Mouse (Mus musculus): ENCODE measurements at regions not wholly inside any gene's neighbourhood (a gene's known extent, or its start where the extent isn't known, plus 50 kb on each side); places are given as distances from the start of the nearest gene placed in this dataset.

- Histone ChIP-seq H3K27ac (no peak overlapping the region), H3K9me3 (no peaks in the 10 kb centered on the region), H3K4me2 (no peak overlapping the region), H3K4me1 (no peaks in the 10 kb centered on the region), H3K4me3 (no peak overlapping the region), H3K36me3 (no peaks in the 10 kb centered on the region), H3K9ac (no peak overlapping the region), H3K27me3 (no peaks in the 10 kb centered on the region)
- no peak for ATAC-seq (ENCODE audit: borderline replicate concordance, extremely low read depth, low FRiP score, low TSS enrichment)
- 80% methylated on average over 4 of the region's 4 CpGs for WGBS
Measured at GRCm38 (mm10) chr1:164689311-164689710, 107.1 kb upstream of the Dpt start.

DNA sequence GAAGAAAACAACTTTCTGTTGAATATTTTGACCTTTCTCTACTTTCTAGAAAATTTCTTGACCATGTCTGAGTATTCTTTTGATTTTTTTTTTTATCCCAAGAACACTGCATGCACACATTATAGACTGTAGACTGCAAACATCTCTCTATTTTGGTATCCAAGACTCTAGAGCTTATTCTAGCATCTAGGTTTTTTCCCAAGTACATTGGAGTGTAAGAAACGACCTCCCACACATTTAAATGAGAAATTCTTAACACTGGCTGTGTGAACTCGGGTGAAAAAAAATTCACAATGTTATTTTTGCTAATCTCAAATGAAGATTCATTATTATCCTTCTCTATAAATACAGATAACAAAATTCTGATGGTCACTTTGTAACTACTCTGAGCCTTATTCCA, 112.0 kb upstream of the Dpt start:
- WGBS: 52% methylated on average over 2 of the region's 2 CpGs
- ATAC-seq (ENCODE audit: borderline replicate concordance, extremely low read depth, low FRiP score, low TSS enrichment): no peak

GRCm38 (mm10) chr1:164683788-164684187, 112.7 kb upstream of the Dpt start:
- WGBS: 86% methylated on average over 3 of the region's 3 CpGs
- Histone ChIP-seq H3K27me3 (no peaks in the 10 kb centered on the region), H3K4me2 (no peak overlapping the region), H3K27ac (no peak overlapping the region), H3K4me1 (peaks cover 4% of the 10 kb centered on the region; the same call in 1 of the 2 replicates), H3K36me3 (no peaks in the 10 kb centered on the region), H3K9ac (no peak overlapping the region), H3K9me3 (no peaks in the 10 kb centered on the region; the same call in 1 of the 2 replicates), H3K4me3 (no peak overlapping the region)
- ATAC-seq (ENCODE audit: borderline replicate concordance, extremely low read depth, low FRiP score, low TSS enrichment): no peak

More for the DNA sequence above, 112.0 kb upstream of the Dpt start:
- Histone ChIP-seq H3K9me3 (no peaks in the 10 kb centered on the region), H3K36me3 (no peaks in the 10 kb centered on the region), H3K9ac (no peak overlapping the region), H3K27me3 (no peaks in the 10 kb centered on the region), H3K4me1 (peaks cover 4% of the 10 kb centered on the region; the same call in 1 of the 2 replicates), H3K27ac (no peak overlapping the region), H3K4me2 (no peak overlapping the region), H3K4me3 (no peak overlapping the region)

GRCm38 (mm10) chr1:164682867-164683599, 113.4 kb upstream of the Dpt start:
- Histone ChIP-seq H3K36me3 (no peaks in the 10 kb centered on the region), H3K9me3 (no peaks in the 10 kb centered on the region; the same call in 1 of the 2 replicates), H3K27ac (no peak overlapping the region), H3K4me1 (peaks cover 4% of the 10 kb centered on the region; the same call in 1 of the 2 replicates), H3K4me2 (no peak overlapping the region), H3K9ac (no peak overlapping the region), H3K4me3 (no peak overlapping the region), H3K27me3 (no peaks in the 10 kb centered on the region)
- 63% methylated on average over 5 of the region's 5 CpGs for WGBS
- ATAC-seq (ENCODE audit: borderline replicate concordance, extremely low read depth, low FRiP score, low TSS enrichment): no peak

DNA sequence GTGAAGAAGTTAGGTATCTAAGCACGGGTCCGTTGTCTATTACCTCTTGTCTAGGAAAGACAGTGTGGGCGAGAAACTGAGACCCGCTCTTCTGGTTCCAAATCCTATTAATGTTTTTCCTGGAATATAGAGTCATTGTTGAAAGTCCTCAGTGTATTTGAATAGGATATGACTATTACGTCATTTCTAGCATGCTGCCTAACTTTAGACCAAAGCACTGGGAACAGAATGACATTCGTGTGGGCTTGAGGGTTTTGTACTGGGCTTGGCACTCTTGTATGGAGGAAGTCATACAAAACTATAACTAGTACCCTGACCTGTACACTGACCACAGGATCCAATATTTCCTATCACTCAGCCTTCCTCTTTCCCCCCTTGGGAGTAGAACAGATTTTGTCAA, 114.0 kb upstream of the Dpt start:
- Histone ChIP-seq H3K9me3 (no peaks in the 10 kb centered on the region; the same call in 1 of the 2 replicates), H3K9ac (no peak overlapping the region), H3K4me3 (no peak overlapping the region), H3K36me3 (no peaks in the 10 kb centered on the region), H3K27me3 (no peaks in the 10 kb centered on the region), H3K27ac (no peak overlapping the region), H3K4me1 (peaks cover 4% of the 10 kb centered on the region; the same call in 1 of the 2 replicates), H3K4me2 (no peak overlapping the region)
- 75% methylated on average over 6 of the region's 6 CpGs for WGBS
- no peak for ATAC-seq (ENCODE audit: borderline replicate concordance, extremely low read depth, low FRiP score, low TSS enrichment)

GRCm38 (mm10) chr1:164681582-164681981, 114.9 kb upstream of the Dpt start:
- WGBS: 51% methylated on average over 5 of the region's 5 CpGs
- ATAC-seq (ENCODE audit: borderline replicate concordance, extremely low read depth, low FRiP score, low TSS enrichment): no peak
- Histone ChIP-seq H3K9ac (no peak overlapping the region), H3K4me2 (no peak overlapping the region), H3K4me3 (no peak overlapping the region), H3K36me3 (no peaks in the 10 kb centered on the region), H3K4me1 (peaks cover 4% of the 10 kb centered on the region; the same call in 1 of the 2 replicates), H3K27me3 (no peaks in the 10 kb centered on the region), H3K27ac (no peak overlapping the region), H3K9me3 (no peaks in the 10 kb centered on the region; the same call in 1 of the 2 replicates)

DNA sequence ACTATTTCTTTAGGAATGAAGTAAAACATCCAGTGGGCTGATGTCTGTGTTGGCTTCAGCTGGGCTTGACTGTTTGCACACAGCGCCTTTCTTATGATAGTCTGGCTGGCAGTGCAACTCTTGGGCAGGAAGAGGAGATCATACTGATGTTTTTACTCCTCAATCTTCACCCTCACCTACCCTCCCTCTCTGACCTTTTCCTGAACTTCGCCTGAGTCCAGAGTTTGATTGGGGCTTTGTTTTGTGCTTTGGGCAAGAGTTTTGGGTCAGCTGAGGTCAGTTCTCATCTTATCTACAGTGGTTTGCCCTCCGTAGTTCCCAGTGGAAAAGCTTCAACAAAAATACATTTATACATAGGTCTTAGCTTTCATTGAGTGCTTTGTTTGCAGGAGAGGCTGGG, 118.1 kb upstream of the Dpt start:
- Histone ChIP-seq H3K4me2 (no peak overlapping the region), H3K9ac (no peak overlapping the region), H3K27me3 (no peaks in the 10 kb centered on the region), H3K36me3 (no peaks in the 10 kb centered on the region), H3K4me1 (peaks cover 4% of the 10 kb centered on the region; the same call in 1 of the 2 replicates), H3K4me3 (no peak overlapping the region), H3K9me3 (no peaks in the 10 kb centered on the region; the same call in 1 of the 2 replicates), H3K27ac (no peak overlapping the region)
- 28% methylated on average over 3 of the region's 3 CpGs for WGBS
- ATAC-seq (ENCODE audit: borderline replicate concordance, extremely low read depth, low FRiP score, low TSS enrichment): no peak

DNA sequence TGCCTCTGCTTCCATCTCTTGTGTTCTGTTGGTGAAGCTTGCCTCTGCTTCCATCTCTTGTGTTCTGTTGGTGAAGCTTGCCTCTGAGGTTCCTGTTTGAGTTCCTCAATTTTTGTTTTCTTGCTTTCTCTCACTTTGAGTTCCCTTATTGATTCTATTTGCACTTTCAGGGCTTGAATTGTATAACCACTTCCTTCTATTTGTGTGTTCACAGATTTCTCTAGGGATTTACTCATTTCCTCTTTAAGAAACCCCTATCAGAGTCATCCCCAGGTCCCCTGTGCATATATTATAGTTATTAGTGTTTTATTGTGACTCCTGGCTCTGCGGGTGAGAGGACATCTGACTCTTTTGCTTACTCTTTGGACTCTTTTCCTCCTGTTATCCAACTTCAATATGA, 144.2 kb upstream of the Dpt start:
- H3K4me3 ChIP-seq: no peak overlapping the region
- H3K36me3 ChIP-seq: no peaks in the 10 kb centered on the region
- H3K4me1 ChIP-seq: no peaks in the 10 kb centered on the region
- no peak for ATAC-seq (ENCODE audit: borderline replicate concordance, extremely low read depth, low FRiP score, low TSS enrichment)
- no peaks in the 10 kb centered on the region for H3K27me3 ChIP-seq
- no peak overlapping the region for H3K4me2 ChIP-seq
- H3K27ac ChIP-seq: no peak overlapping the region
- 81% methylated on average over 1 of the region's 1 CpGs for WGBS
- no peak overlapping the region for H3K9ac ChIP-seq
- no peaks in the 10 kb centered on the region for H3K9me3 ChIP-seq

GRCm38 (mm10) chr1:164637901-164638462, 158.5 kb upstream of the Dpt start:
- H3K4me2 ChIP-seq: no peak overlapping the region
- H3K4me1 ChIP-seq: no peaks in the 10 kb centered on the region
- H3K27me3 ChIP-seq: no peaks in the 10 kb centered on the region
- no peaks in the 10 kb centered on the region for H3K9me3 ChIP-seq
- no peak overlapping the region for H3K4me3 ChIP-seq
- H3K36me3 ChIP-seq: no peaks in the 10 kb centered on the region
- WGBS: 85% methylated on average over 7 of the region's 7 CpGs
- no peak for ATAC-seq (ENCODE audit: borderline replicate concordance, extremely low read depth, low FRiP score, low TSS enrichment)
- no peak overlapping the region for H3K27ac ChIP-seq
- H3K9ac ChIP-seq: no peak overlapping the region

DNA sequence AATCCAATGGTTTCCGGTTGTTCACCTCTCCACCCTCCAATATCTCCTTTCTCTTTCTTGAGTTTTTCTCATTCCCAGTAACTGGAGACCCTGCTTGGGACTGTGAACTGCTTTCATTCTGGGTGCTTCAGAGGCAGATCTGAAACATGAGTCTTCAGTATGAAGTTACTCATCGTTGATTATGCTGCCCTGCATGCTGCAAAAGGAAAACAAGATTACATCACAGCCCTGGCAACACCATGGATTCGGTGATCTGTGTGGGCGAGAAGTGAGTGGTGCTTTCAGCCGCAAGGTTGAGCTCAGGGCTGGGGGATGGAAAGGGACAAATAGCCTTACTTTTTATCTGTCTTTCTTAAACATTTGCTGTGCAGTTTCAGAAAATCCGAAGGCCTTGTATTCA, 164.8 kb upstream of the Dpt start:
- 69% methylated on average over 6 of the region's 6 CpGs for WGBS
- ATAC-seq (ENCODE audit: borderline replicate concordance, extremely low read depth, low FRiP score, low TSS enrichment): no peak
- Histone ChIP-seq H3K27ac (no peak overlapping the region), H3K4me3 (no peak overlapping the region), H3K4me2 (no peak overlapping the region), H3K36me3 (no peaks in the 10 kb centered on the region), H3K4me1 (no peaks in the 10 kb centered on the region), H3K9me3 (no peaks in the 10 kb centered on the region), H3K27me3 (no peaks in the 10 kb centered on the region), H3K9ac (no peak overlapping the region)

DNA sequence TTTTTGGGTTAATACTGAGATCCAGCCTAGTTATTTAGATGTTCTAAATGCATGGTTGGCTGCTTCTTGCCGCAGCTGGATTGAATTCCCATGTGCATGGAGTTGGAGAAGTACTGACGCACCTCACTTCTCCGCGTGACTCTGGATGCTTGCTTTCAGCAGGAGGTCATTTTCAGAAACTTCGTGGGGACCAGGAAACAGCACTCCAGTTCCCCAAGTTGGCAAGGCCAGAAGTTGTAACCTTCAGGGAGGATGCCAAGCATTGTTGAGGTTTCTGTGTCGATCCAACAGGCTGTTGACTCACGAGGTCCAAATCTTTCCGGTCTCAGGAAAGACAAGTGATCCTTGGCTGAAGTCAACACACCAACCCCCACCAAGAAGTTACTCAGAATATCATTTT, 167.6 kb upstream of the Dpt start:
- WGBS: 78% methylated on average over 8 of the region's 8 CpGs
- no peaks in the 10 kb centered on the region for H3K4me1 ChIP-seq
- no peak for ATAC-seq (ENCODE audit: borderline replicate concordance, extremely low read depth, low FRiP score, low TSS enrichment)
- H3K4me3 ChIP-seq: no peak overlapping the region
- H3K27me3 ChIP-seq: no peaks in the 10 kb centered on the region
- H3K27ac ChIP-seq: no peak overlapping the region
- H3K36me3 ChIP-seq: no peaks in the 10 kb centered on the region
- H3K9me3 ChIP-seq: no peaks in the 10 kb centered on the region
- no peak overlapping the region for H3K4me2 ChIP-seq
- no peak overlapping the region for H3K9ac ChIP-seq

DNA sequence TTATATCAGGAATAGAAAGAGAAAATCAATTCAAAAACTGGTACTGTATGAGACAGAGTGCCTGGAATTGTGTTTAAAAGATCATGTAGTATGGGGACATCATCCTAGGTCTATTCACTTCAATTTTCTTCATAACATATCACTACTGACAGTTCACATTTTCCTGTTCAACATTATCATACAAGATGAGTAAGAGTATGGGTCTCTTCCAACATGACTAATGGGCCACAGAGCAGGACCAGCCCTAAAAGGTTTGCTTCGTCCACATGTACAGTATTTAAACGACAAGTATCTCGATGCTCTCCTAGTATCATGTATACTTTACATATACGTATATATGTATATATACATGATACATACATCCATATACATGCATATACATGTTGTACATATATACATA, 164.8 kb upstream of the Atp1b1 start:
- no peak overlapping the region for H3K4me3 ChIP-seq
- no peak for ATAC-seq (ENCODE audit: borderline replicate concordance, extremely low read depth, low FRiP score, low TSS enrichment)
- 90% methylated on average over 4 of the region's 4 CpGs for WGBS
- H3K9me3 ChIP-seq: no peaks in the 10 kb centered on the region
- no peaks in the 10 kb centered on the region for H3K36me3 ChIP-seq
- H3K4me1 ChIP-seq: no peaks in the 10 kb centered on the region
- no peak overlapping the region for H3K4me2 ChIP-seq
- H3K27ac ChIP-seq: no peak overlapping the region
- H3K27me3 ChIP-seq: no peaks in the 10 kb centered on the region
- H3K9ac ChIP-seq: no peak overlapping the region

Measured in lung, embryonic 15.5 days (tissue).